Mouse (Mus musculus): ENCODE measurements around the gene Tfcp2. TPM values are rescaled to one million over a fixed set of nuclear protein-coding genes. Genes with fewer than 3 reads are reported as not detected.
"Not testable (repeated sequence)": the region's sequence is repeated elsewhere in the genome, so short reads cannot be mapped to it uniquely, and the experiment has no call there.

Tfcp2 gene
- polyA plus RNA-seq, 1 experiment from 2014 or later = 3.5 TPM

DNA sequence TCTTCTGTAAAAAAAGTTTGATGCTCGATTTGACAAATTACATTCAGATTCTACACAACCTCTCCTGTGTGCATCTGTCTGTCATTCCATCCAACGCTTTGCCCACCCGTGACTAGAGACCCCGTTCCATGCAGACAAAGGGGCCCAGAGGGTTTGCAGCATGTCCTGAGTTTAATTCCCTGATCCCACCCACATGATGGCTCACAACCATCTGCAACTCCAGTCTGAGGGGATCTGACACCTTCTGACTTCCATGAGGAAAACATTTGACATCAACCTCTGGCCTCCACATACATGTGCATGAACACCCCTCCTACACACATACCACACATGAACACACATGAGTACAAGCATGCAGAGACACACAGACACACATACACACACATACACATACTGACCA, 10.4 kb downstream of the Tfcp2 start:
- no peak overlapping the region for H3K4me3 ChIP-seq (ENCODE audit: low read depth, low read length)

GRCm38 (mm10) chr15:100541001-100541400, 10.8 kb downstream of the Tfcp2 start:
- not testable (repeated sequence) for H3K4me1 ChIP-seq (ENCODE audit: control insufficient read depth, low read depth, low read length); H3K27ac ChIP-seq (ENCODE audit: low read length); H3K9me3 ChIP-seq (replicated peaks; ENCODE audit: control insufficient read depth, low read length); H3K4me2 ChIP-seq (ENCODE audit: low read depth, low read length); H3K9ac ChIP-seq (ENCODE audit: low read depth, low read length); H3K36me3 ChIP-seq (ENCODE audit: control insufficient read depth, insufficient read depth); H3K4me3 ChIP-seq (ENCODE audit: low read depth, low read length); ATAC-seq (ENCODE audit: low read depth); H3K27me3 ChIP-seq (ENCODE audit: control insufficient read depth, insufficient read depth, low read depth, low read length)
- WGBS (ENCODE audit: insufficient replicate concordance) = 43% methylated on average over 1 of the region's 1 CpGs

More for the DNA sequence above, 10.4 kb downstream of the Tfcp2 start:
- Histone ChIP-seq H3K4me1 (ENCODE audit: control insufficient read depth, low read depth, low read length) (no peaks in the 10 kb centered on the region), H3K4me2 (ENCODE audit: low read depth, low read length) (no peak overlapping the region), H3K27ac (ENCODE audit: low read length) (no peak overlapping the region), H3K9ac (ENCODE audit: low read depth, low read length) (no peak overlapping the region), H3K9me3 (replicated peaks; ENCODE audit: control insufficient read depth, low read length) (no peaks in the 10 kb centered on the region), H3K36me3 (ENCODE audit: control insufficient read depth, insufficient read depth) (no peaks in the 10 kb centered on the region), H3K27me3 (ENCODE audit: control insufficient read depth, insufficient read depth, low read depth, low read length) (no peaks in the 10 kb centered on the region)
- no peak for ATAC-seq (ENCODE audit: low read depth)
- 65% methylated on average over 4 of the region's 4 CpGs for WGBS (ENCODE audit: insufficient replicate concordance)

DNA sequence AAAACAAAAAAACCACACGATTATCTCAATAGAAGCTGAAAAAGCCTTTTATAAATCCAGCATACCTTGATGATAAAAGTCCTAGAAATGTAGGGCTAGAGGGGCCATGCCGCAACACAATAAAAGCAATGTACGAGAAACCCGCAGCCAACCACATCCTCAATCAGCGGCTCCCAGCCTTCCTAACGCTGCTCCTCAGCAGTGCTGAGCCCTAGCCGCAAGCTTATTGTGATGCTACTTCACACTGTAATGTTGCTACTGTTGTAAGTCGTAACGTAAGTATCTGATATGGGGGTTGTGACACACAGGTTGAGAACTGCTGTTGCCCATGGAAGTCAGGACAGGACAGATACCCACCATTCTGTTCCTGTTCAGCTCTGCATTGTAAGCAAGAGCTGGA, 12.4 kb downstream of the Tfcp2 start:
- Histone ChIP-seq H3K27me3 (ENCODE audit: control insufficient read depth, insufficient read depth, low read depth, low read length) (no peaks in the 10 kb centered on the region), H3K4me2 (ENCODE audit: low read depth, low read length) (no peak overlapping the region), H3K4me3 (ENCODE audit: low read depth, low read length) (no peak overlapping the region), H3K36me3 (ENCODE audit: control insufficient read depth, insufficient read depth) (no peaks in the 10 kb centered on the region), H3K9me3 (replicated peaks; ENCODE audit: control insufficient read depth, low read length) (no peaks in the 10 kb centered on the region), H3K4me1 (ENCODE audit: control insufficient read depth, low read depth, low read length) (no peaks in the 10 kb centered on the region), H3K9ac (ENCODE audit: low read depth, low read length) (no peak overlapping the region), H3K27ac (ENCODE audit: low read length) (no peak overlapping the region)
- ATAC-seq (ENCODE audit: low read depth) = no peak
- 64% methylated on average over 9 of the region's 9 CpGs for WGBS (ENCODE audit: insufficient replicate concordance)

DNA sequence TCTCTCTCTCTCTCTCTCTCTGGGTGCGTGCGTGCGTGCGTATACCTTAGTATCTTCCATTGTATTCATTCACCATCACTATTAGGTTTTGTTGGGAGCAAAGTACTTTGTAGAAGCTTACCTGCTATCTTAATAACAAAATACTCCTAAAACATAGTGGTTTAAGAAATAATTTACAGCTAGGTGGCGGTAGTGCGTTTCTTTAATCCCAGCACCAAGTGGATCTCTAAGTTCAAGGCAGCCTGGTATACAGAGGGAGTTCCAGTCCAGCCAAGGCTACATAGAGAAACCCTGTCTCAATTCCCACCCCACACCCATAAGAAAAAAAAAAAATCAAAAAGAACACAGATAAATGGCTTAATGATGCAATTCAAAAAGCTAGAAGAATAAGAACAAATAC, 13.9 kb downstream of the Tfcp2 start:
- Histone ChIP-seq H3K27me3 (ENCODE audit: control insufficient read depth, insufficient read depth, low read depth, low read length) (no peaks in the 10 kb centered on the region), H3K4me2 (ENCODE audit: low read depth, low read length) (no peak overlapping the region), H3K9ac (ENCODE audit: low read depth, low read length) (no peak overlapping the region), H3K4me1 (ENCODE audit: control insufficient read depth, low read depth, low read length) (no peaks in the 10 kb centered on the region), H3K4me3 (ENCODE audit: low read depth, low read length) (no peak overlapping the region), H3K36me3 (ENCODE audit: control insufficient read depth, insufficient read depth) (no peaks in the 10 kb centered on the region), H3K27ac (ENCODE audit: low read length) (no peak overlapping the region), H3K9me3 (replicated peaks; ENCODE audit: control insufficient read depth, low read length) (no peaks in the 10 kb centered on the region)
- 71% methylated on average over 6 of the region's 6 CpGs for WGBS (ENCODE audit: insufficient replicate concordance)
- ATAC-seq (ENCODE audit: low read depth) = no peak

GRCm38 (mm10) chr15:100527900-100528299, 23.9 kb downstream of the Tfcp2 start:
- no peak overlapping the region for H3K4me2 ChIP-seq (ENCODE audit: low read depth, low read length)
- 36% methylated on average over 5 of the region's 5 CpGs for WGBS (ENCODE audit: insufficient replicate concordance)
- no peak overlapping the region for H3K4me3 ChIP-seq (ENCODE audit: low read depth, low read length)
- no peak for ATAC-seq (ENCODE audit: low read depth)
- no peak overlapping the region for H3K9ac ChIP-seq (ENCODE audit: low read depth, low read length)
- no peak overlapping the region for H3K27ac ChIP-seq (ENCODE audit: low read length)
- H3K36me3 ChIP-seq (ENCODE audit: control insufficient read depth, insufficient read depth) = no peaks in the 10 kb centered on the region
- H3K27me3 ChIP-seq (ENCODE audit: control insufficient read depth, insufficient read depth, low read depth, low read length) = no peaks in the 10 kb centered on the region
- H3K4me1 ChIP-seq (ENCODE audit: control insufficient read depth, low read depth, low read length) = no peaks in the 10 kb centered on the region
- no peaks in the 10 kb centered on the region for H3K9me3 ChIP-seq (replicated peaks; ENCODE audit: control insufficient read depth, low read length)

- Histone ChIP-seq H3K9me3 (replicated peaks; ENCODE audit: control insufficient read depth, low read length) (no peaks in the 10 kb centered on the region), H3K4me2 (ENCODE audit: low read depth, low read length) (no peak overlapping the region), H3K36me3 (ENCODE audit: control insufficient read depth, insufficient read depth) (no peaks in the 10 kb centered on the region), H3K27me3 (ENCODE audit: control insufficient read depth, insufficient read depth, low read depth, low read length) (no peaks in the 10 kb centered on the region), H3K27ac (ENCODE audit: low read length) (no peak overlapping the region), H3K4me1 (ENCODE audit: control insufficient read depth, low read depth, low read length) (no peaks in the 10 kb centered on the region), H3K9ac (ENCODE audit: low read depth, low read length) (no peak overlapping the region), H3K4me3 (ENCODE audit: low read depth, low read length) (no peak overlapping the region)
- ATAC-seq (ENCODE audit: low read depth) = no peak
- 85% methylated on average over 14 of the region's 14 CpGs for WGBS (ENCODE audit: insufficient replicate concordance)
Measured at GRCm38 (mm10) chr15:100525405-100525804, 26.4 kb downstream of the Tfcp2 start.

DNA sequence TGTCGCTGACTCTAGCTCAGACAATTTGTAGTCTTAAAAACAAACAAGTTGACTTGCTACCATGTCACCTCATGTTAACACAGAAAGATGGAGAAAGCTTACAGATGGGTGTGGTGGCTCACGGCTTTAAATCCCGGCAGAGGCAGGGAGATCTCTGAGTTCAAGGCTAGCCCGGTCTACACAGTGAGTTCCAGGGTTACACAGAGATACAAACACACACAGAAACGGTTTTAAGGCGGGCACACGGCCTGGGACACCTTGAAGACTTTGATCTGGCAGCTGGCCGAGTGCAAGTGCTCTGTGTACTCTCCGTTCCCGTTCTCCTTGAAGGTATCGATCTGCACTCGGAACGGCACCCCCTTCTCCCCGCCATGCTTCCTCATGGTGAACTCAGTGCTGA, 31.5 kb downstream of the Tfcp2 start:
- 81% methylated on average over 14 of the region's 14 CpGs for WGBS (ENCODE audit: insufficient replicate concordance)
- Histone ChIP-seq H3K9me3 (replicated peaks; ENCODE audit: control insufficient read depth, low read length) (no peaks in the 10 kb centered on the region), H3K9ac (ENCODE audit: low read depth, low read length) (no peak overlapping the region)

GRCm38 (mm10) chr15:100515121-100515520, 36.7 kb downstream of the Tfcp2 start:
- H3K27ac ChIP-seq (ENCODE audit: low read length) = no peak overlapping the region
- H3K27me3 ChIP-seq (ENCODE audit: control insufficient read depth, insufficient read depth, low read depth, low read length) = no peaks in the 10 kb centered on the region
- H3K4me1 ChIP-seq (ENCODE audit: control insufficient read depth, low read depth, low read length) = no peaks in the 10 kb centered on the region
- H3K4me3 ChIP-seq (ENCODE audit: low read depth, low read length) = no peak overlapping the region
- H3K36me3 ChIP-seq (ENCODE audit: control insufficient read depth, insufficient read depth) = no peaks in the 10 kb centered on the region
- WGBS (ENCODE audit: insufficient replicate concordance) = 77% methylated on average over 2 of the region's 2 CpGs
- no peak for ATAC-seq (ENCODE audit: low read depth)
- H3K9ac ChIP-seq (ENCODE audit: low read depth, low read length) = no peak overlapping the region
- no peak overlapping the region for H3K4me2 ChIP-seq (ENCODE audit: low read depth, low read length)
- no peaks in the 10 kb centered on the region for H3K9me3 ChIP-seq (replicated peaks; ENCODE audit: control insufficient read depth, low read length)

More for the DNA sequence above, 31.5 kb downstream of the Tfcp2 start:
- Histone ChIP-seq H3K36me3 (ENCODE audit: control insufficient read depth, insufficient read depth) (no peaks in the 10 kb centered on the region), H3K27me3 (ENCODE audit: control insufficient read depth, insufficient read depth, low read depth, low read length) (no peaks in the 10 kb centered on the region), H3K27ac (ENCODE audit: low read length) (no peak overlapping the region), H3K4me1 (ENCODE audit: control insufficient read depth, low read depth, low read length) (no peaks in the 10 kb centered on the region), H3K4me2 (ENCODE audit: low read depth, low read length) (no peak overlapping the region), H3K4me3 (ENCODE audit: low read depth, low read length) (no peak overlapping the region)
- no peak for ATAC-seq (ENCODE audit: low read depth)

GRCm38 (mm10) chr15:100513387-100513786, 38.4 kb downstream of the Tfcp2 start:
- H3K4me3 ChIP-seq (ENCODE audit: low read depth, low read length) = no peak overlapping the region
- ATAC-seq (ENCODE audit: low read depth) = no peak
- H3K4me2 ChIP-seq (ENCODE audit: low read depth, low read length) = no peak overlapping the region
- H3K36me3 ChIP-seq (ENCODE audit: control insufficient read depth, insufficient read depth) = no peaks in the 10 kb centered on the region
- H3K9ac ChIP-seq (ENCODE audit: low read depth, low read length) = no peak overlapping the region
- 49% methylated on average over 4 of the region's 4 CpGs for WGBS (ENCODE audit: insufficient replicate concordance)
- no peaks in the 10 kb centered on the region for H3K27me3 ChIP-seq (ENCODE audit: control insufficient read depth, insufficient read depth, low read depth, low read length)
- H3K27ac ChIP-seq (ENCODE audit: low read length) = no peak overlapping the region
- no peaks in the 10 kb centered on the region for H3K4me1 ChIP-seq (ENCODE audit: control insufficient read depth, low read depth, low read length)
- no peaks in the 10 kb centered on the region for H3K9me3 ChIP-seq (replicated peaks; ENCODE audit: control insufficient read depth, low read length)

- Histone ChIP-seq H3K4me1 (ENCODE audit: control insufficient read depth, low read depth, low read length) (no peaks in the 10 kb centered on the region), H3K27ac (ENCODE audit: low read length) (no peak overlapping the region), H3K9ac (ENCODE audit: low read depth, low read length) (no peak overlapping the region), H3K9me3 (replicated peaks; ENCODE audit: control insufficient read depth, low read length) (no peaks in the 10 kb centered on the region), H3K27me3 (ENCODE audit: control insufficient read depth, insufficient read depth, low read depth, low read length) (no peaks in the 10 kb centered on the region), H3K4me2 (ENCODE audit: low read depth, low read length) (no peak overlapping the region), H3K4me3 (ENCODE audit: low read depth, low read length) (no peak overlapping the region), H3K36me3 (ENCODE audit: control insufficient read depth, insufficient read depth) (no peaks in the 10 kb centered on the region)
- ATAC-seq (ENCODE audit: low read depth) = no peak
- 83% methylated on average over 11 of the region's 11 CpGs for WGBS (ENCODE audit: insufficient replicate concordance)
Measured at GRCm38 (mm10) chr15:100510072-100510471, 41.7 kb downstream of the Tfcp2 start.

Data from liver, embryonic 16.5 days (tissue).